ENCODE assay signal across 8 mouse cellular contexts in the genomic region with DNA sequence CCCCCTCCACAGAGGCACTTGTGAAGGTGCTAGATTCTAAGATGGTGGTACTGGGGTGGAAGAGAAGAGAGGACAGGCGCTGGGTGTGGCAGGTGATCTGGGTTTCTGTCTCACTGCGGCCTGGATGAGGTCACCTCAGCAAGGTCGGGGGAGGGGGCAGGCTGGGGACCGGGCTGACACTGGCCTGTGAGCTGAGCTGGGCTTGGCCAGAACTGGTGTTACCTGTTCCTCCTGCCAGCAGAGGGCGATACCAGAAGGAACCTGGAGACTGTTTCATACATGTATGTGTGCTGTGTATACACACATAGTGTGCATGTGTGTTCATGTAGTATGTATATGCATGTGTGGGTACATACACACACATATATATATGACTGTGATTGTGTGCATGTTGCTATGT. TPM values are rescaled to one million over a fixed set of nuclear protein-coding genes. Genes with fewer than 3 reads are reported as not detected.
DNase-seq lines count a peak whose midpoint lies in the region; ATAC-seq and TF ChIP-seq lines count a peak whose summit lies in the region.

No protein-coding gene starts in this region.

- no peak overlapping the region for H3K4me2 ChIP-seq in forebrain, embryonic 11.5 days (ENCODE audit: low read depth, low read length, severe bottlenecking)
- no peak overlapping the region for H3K4me2 ChIP-seq in forebrain, embryonic 15.5 days (replicated peaks)

- H3K4me1 ChIP-seq in forebrain, embryonic 11.5 days (replicated peaks; ENCODE audit: control insufficient read depth, insufficient read depth, low read length), result no peaks in the 10 kb centered on the region
- H3K4me1 ChIP-seq in forebrain, embryonic 15.5 days, result peaks cover 17% of the 10 kb centered on the region
- no peaks in the 10 kb centered on the region for H3K4me1 ChIP-seq in lung, adult 2 months (ENCODE audit: control insufficient read depth, insufficient read depth, low read length)

- peak; percentile 60 for TF ChIP-seq CTCF in lung, adult 2 months (IDR thresholded peaks at IDR 0.05; ENCODE audit: insufficient read depth, low read length)

- TF ChIP-seq POLR2A in lung, adult 2 months (IDR thresholded peaks at IDR 0.05; ENCODE audit: borderline replicate concordance, extremely low read depth, low read depth, low read length), result no peak

- peak; percentile 69 for DNase-seq in forebrain, embryonic 11.5 days (ENCODE audit: low spot score)
- DNase-seq in 3T3-L1 (ENCODE audit: low read depth, low spot score), result peak; percentile 64
- DNase-seq in adrenal gland, postnatal 14 days, result peak; percentile 87
- DNase-seq in gastrocnemius, postnatal 25 days, result peak; percentile 21
- no peak for DNase-seq in lung, adult 2 months
- peak; percentile 13 for DNase-seq in spleen, adult 12 weeks (ENCODE audit: low spot score)
- DNase-seq in layer of hippocampus, postnatal 14 days (ENCODE audit: low spot score in 2 of 2), result no peak

- WGBS in forebrain, embryonic 11.5 days, result 34% methylated on average over 5 of the region's 5 CpGs
- WGBS in forebrain, embryonic 15.5 days, result 25% methylated on average over 5 of the region's 5 CpGs
- WGBS in lung, adult 2 months, result 38% methylated on average over 5 of the region's 5 CpGs

- H3K4me3 ChIP-seq in forebrain, embryonic 11.5 days (ENCODE audit: low read depth, low read length), result no peak overlapping the region
- H3K4me3 ChIP-seq in forebrain, embryonic 15.5 days, result no peak overlapping the region
- H3K4me3 ChIP-seq in lung, adult 2 months (replicated peaks; ENCODE audit: extremely low read depth, low read depth, low read length), result no peak overlapping the region

- no peak overlapping the region for H3K27ac ChIP-seq in forebrain, embryonic 11.5 days (ENCODE audit: low read depth, low read length)
- no peak overlapping the region for H3K27ac ChIP-seq in forebrain, embryonic 15.5 days (replicated peaks)

- peaks cover 2% of the 10 kb centered on the region; the same call in 1 of the 2 replicates for H3K9me3 ChIP-seq in forebrain, embryonic 11.5 days (ENCODE audit: control insufficient read depth, low read length)
- H3K9me3 ChIP-seq in forebrain, embryonic 15.5 days, result no peaks in the 10 kb centered on the region

- 0 out of 2 replicates have a peak, but pooled peaks have one; percentile 20 for ATAC-seq in forebrain, embryonic 11.5 days (replicated peaks; ENCODE audit: low FRiP score)
- ATAC-seq in forebrain, embryonic 15.5 days (replicated peaks), result no peak

- H3K27me3 ChIP-seq in forebrain, embryonic 11.5 days (ENCODE audit: control insufficient read depth, insufficient read depth, low read length), result no peaks in the 10 kb centered on the region
- no peaks in the 10 kb centered on the region for H3K27me3 ChIP-seq in forebrain, embryonic 15.5 days

- H3K9ac ChIP-seq in forebrain, embryonic 11.5 days (ENCODE audit: low read length), result no peak overlapping the region
- no peak overlapping the region for H3K9ac ChIP-seq in forebrain, embryonic 15.5 days (replicated peaks)

- no peaks in the 10 kb centered on the region for H3K36me3 ChIP-seq in forebrain, embryonic 11.5 days (ENCODE audit: control insufficient read depth, insufficient read depth, low read length)
- H3K36me3 ChIP-seq in forebrain, embryonic 15.5 days, result no peaks in the 10 kb centered on the region

RNA-seq across cellular contexts. Expression of a gene that starts 23.2 kb away (rescaled TPM):
- polyA plus RNA-seq in forebrain, embryonic 11.5 days (2014; fragmentation: Nextera tagmentation; extraction: Ambion mirVana), result 172 and 182 TPM in 2 replicates
- polyA plus RNA-seq in forebrain, embryonic 15.5 days (2015; fragmentation: Nextera tagmentation; extraction: Ambion mirVana), result 126 and 128 TPM in 2 replicates
- 115 and 133 TPM in 2 replicates for total RNA-seq in adrenal gland, postnatal 14 days (2021)
- total RNA-seq in gastrocnemius, postnatal 25 days (2021), result 10 to 100 TPM; 13.8 to 16.2 TPM
- polyA plus RNA-seq in lung, adult 2 months (2012; rRNA removed), result 35.1 and 41.4 TPM in 2 replicates
- 10 to 100 TPM; 91.7 to 93.9 TPM for total RNA-seq in layer of hippocampus, postnatal 14 days (2021)

Comparison
In these comparisons a context has a peak if more than half of its experiments do, and no peak if none do; other contexts are left out.
1. DNase-seq: peak in forebrain, embryonic 11.5 days (single experiment), 3T3-L1 (single experiment), adrenal gland, postnatal 14 days (single experiment), gastrocnemius, postnatal 25 days (single experiment) and spleen, adult 12 weeks (single experiment); none in lung, adult 2 months (single experiment) and layer of hippocampus, postnatal 14 days (0 of 2).